Mouse (Mus musculus): Measurements from ENCODE around the gene Xylt1. TPM values are rescaled to one million over a fixed set of nuclear protein-coding genes. Genes with fewer than 3 reads are reported as not detected.

Gene Xylt1
- polyA plus RNA-seq, 1 experiment from 2014 or later, result 7.9 TPM

DNA sequence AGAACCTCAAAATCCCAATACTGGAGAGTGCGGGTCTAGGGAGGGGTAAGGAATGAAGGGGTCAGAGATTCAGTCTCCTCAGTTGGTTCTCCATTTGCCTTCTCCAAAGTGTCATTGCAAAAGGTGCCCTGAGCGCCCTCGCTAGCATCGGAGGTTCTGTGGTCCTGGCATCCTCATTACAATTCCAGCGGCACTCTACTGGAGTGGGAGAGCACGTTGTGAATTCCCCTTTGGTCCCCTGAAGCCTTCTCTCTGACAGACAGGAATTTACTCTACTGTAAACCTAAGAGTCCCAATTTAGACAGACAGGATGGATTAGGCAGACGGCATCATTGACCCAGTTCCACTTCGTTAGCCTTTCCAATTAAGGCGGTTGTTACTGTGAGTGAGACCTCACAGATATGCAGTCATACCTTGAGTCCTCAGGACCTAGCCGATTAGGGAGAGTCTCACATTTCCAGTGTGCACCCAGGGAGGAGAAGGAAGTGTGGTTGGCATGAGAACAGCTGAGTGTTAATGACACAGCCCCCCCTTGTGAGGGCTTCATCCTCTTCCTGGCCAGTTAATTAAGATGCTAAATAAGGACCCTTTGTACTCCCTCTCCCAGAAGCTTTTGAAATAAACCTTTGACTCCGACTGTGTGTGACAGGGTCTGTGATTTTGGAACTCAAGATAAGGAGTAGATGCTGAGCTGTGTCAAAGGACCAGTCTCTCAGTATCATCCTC is 91.4 kb downstream of the Xylt1 start:
- Histone ChIP-seq H3K36me3 (ENCODE audit: inconsistent target) (no peaks in the 10 kb centered on the region), H3K4me3 (ENCODE audit: inconsistent target) (no peak overlapping the region), H3K79me2 (ENCODE audit: inconsistent target) (peaks cover 10% of the 10 kb centered on the region; the same call in 1 of the 2 replicates), H3K27ac (no peak overlapping the region)
- 83% methylated on average over 11 of the region's 11 CpGs for WGBS (ENCODE audit: missing documents)

DNA sequence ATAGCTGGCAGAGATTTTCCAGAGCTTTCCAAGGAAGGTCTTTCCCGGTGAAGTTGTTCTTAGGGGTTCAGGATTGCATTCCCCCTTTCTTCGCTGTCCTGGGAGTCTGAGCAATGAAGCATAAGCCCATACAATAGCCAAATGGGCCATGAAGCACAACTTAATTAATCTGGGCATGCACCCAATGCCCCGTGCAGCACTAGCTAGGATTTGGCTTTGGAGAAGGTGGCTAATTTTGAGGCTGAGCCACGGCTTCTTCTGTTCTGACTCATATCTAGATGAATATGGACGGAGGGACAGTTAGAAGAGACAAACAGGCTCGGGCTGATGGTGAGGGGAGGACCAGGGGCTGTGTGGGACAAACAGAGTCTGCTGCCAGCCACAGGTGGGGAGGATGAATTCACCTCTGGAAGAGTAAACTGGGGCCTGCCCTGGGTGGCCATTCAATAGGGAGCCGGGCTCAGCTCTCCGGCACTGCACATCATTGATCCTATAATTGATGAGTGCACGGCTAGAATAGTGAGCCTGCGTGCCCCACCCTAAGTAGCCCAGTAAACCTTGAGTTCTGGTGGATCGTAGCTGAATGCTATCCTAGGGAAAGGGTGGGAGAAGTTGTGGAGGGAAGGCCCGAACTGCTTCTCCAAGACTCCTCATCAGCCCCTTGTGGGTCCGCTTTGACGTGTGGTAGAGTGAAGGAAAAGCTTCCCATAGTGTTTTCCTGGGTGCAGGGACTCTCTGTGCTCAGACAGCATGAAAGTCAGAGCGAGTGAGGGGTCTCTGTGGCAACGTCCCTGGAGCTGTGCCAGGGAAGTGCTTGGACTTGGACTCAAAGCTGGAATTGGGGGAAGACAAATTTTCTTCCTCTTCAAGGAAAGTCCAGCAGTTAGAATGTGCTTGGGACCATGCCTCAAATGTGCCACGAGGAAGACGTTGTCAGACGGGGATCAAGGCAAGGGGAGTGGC is 92.3 kb downstream of the Xylt1 start:
- WGBS (ENCODE audit: missing documents), result 92% methylated on average over 19 of the region's 19 CpGs
- H3K79me2 ChIP-seq (ENCODE audit: inconsistent target), result peaks cover 10% of the 10 kb centered on the region; the same call in 1 of the 2 replicates
- H3K27ac ChIP-seq, result no peak overlapping the region
- H3K4me3 ChIP-seq (ENCODE audit: inconsistent target), result no peak overlapping the region
- no peaks in the 10 kb centered on the region for H3K36me3 ChIP-seq (ENCODE audit: inconsistent target)

DNA sequence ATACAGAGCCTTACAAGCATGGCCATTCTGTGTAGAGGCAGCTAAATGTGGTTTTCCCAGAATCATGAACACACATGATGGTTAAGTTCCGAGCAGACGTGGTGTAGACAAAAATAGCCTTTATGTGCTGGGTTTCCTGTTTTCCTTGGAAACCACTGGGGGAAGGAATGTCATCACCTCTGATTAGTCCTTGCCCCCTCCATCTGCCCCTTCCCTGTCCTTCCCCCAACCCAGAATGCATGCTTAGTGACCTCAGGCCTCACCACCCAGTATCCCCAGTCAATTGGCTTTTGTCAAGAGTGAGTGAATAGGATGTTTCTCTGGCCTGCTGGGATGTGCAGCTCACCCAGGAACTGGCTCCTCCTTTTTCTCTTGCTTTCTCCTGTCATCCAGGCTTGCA is 93.5 kb downstream of the Xylt1 start:
- Histone ChIP-seq H3K27ac (no peak overlapping the region), H3K36me3 (ENCODE audit: inconsistent target) (no peaks in the 10 kb centered on the region), H3K4me3 (ENCODE audit: inconsistent target) (no peak overlapping the region), H3K79me2 (ENCODE audit: inconsistent target) (peaks cover 10% of the 10 kb centered on the region; the same call in 1 of the 2 replicates)
- 52% methylated on average over 2 of the region's 2 CpGs for WGBS (ENCODE audit: missing documents)

DNA sequence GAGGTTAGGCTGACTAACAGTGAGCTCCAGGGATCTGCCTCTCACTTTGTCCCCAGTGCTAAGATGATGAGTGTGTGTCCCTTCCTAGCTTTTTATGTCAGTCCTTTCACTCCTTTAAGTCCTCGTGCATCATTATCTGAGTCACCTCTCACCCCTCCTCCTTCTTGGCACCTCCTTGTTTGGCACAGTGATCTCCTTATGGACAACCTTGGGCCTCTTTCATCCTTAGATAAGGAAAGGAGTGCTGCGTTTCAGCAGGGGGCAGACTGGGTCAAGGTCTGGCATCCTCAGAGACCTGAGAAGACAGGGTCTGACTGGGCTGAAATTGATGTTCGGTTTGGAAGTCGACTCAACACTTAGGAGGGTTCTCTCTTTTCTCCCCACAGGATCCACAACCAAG is 94.3 kb downstream of the Xylt1 start:
- no peak overlapping the region for H3K4me3 ChIP-seq (ENCODE audit: inconsistent target)
- WGBS (ENCODE audit: missing documents), result 93% methylated on average over 4 of the region's 4 CpGs
- peaks cover 10% of the 10 kb centered on the region; the same call in 1 of the 2 replicates for H3K79me2 ChIP-seq (ENCODE audit: inconsistent target)
- H3K36me3 ChIP-seq (ENCODE audit: inconsistent target), result no peaks in the 10 kb centered on the region
- H3K27ac ChIP-seq, result no peak overlapping the region

DNA sequence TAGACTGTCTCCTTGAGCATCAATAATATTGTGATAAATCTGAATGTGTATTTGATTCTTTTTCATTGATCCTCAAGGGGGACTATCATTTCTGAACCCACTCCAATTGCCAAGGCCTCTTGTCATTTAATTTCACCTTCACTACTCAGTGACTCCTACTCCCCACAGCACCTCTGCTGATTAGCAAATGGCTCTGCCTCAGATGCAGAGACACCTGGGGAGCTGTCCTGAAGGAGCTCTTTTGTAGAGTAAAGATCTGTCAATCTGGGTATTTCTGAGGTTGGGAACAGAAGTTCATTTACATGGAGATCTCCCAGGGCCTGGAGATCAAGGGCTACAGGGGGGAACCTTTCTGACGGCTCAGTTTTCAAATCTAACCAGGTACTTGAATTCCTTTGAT is 98.2 kb downstream of the Xylt1 start:
- H3K36me3 ChIP-seq (ENCODE audit: inconsistent target), result no peaks in the 10 kb centered on the region
- no peak overlapping the region for H3K27ac ChIP-seq
- no peak overlapping the region for H3K4me3 ChIP-seq (ENCODE audit: inconsistent target)
- 100% methylated on average over 1 of the region's 1 CpGs for WGBS (ENCODE audit: missing documents)
- H3K79me2 ChIP-seq (ENCODE audit: inconsistent target), result no peaks in the 10 kb centered on the region; the same call in 1 of the 2 replicates

DNA sequence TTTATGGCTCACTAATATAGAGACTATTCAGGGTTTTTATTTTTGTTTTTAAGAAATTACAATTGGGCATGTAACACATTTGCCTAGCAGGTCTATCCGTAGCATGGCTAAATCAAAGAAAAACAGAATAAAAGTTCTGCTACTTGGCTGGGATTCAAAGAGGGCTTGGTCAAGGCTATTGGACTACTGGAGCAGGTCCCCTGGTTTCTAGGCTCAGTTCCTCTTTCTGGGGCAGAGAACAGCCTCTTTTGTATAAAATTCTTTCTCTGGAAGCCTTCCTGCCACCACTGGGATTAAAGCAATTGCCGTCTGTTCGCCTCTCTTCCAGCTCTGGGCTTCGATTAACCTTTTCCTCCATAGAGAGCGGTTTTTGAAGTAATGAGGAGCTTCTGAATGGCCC is 100.1 kb downstream of the Xylt1 start:
- no peaks in the 10 kb centered on the region; the same call in 1 of the 2 replicates for H3K79me2 ChIP-seq (ENCODE audit: inconsistent target)
- H3K36me3 ChIP-seq (ENCODE audit: inconsistent target), result no peaks in the 10 kb centered on the region
- no peak overlapping the region for H3K4me3 ChIP-seq (ENCODE audit: inconsistent target)
- H3K27ac ChIP-seq, result peak overlapping the region; percentile 88
- 36% methylated on average over 5 of the region's 5 CpGs for whole genome bisulfite sequencing (ENCODE audit: missing documents)

DNA sequence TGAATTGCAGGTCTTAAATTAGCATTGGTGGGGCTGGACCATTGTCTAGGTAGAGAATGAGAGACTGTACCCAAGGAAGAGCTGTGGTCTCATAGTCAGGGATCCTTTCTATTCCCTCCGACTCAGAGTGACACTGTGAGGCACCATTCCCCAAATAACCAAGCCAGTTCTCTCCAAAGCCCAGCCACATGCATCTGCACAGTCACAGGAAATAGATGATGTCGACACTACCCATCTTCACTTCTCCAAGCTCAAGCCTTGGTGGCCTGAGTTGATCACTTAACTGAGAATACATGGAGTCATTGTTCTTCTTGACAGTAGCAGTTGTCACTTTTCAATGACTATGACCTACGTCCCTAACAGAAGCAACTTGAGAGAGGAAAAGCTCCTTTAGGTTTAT is 100.6 kb downstream of the Xylt1 start:
- H3K36me3 ChIP-seq (ENCODE audit: inconsistent target), result no peaks in the 10 kb centered on the region
- peak overlapping the region; percentile 88 for H3K27ac ChIP-seq
- 5% methylated on average over 3 of the region's 3 CpGs for WGBS (ENCODE audit: missing documents)
- no peak overlapping the region for H3K4me3 ChIP-seq (ENCODE audit: inconsistent target)
- no peaks in the 10 kb centered on the region; the same call in 1 of the 2 replicates for H3K79me2 ChIP-seq (ENCODE audit: inconsistent target)

DNA sequence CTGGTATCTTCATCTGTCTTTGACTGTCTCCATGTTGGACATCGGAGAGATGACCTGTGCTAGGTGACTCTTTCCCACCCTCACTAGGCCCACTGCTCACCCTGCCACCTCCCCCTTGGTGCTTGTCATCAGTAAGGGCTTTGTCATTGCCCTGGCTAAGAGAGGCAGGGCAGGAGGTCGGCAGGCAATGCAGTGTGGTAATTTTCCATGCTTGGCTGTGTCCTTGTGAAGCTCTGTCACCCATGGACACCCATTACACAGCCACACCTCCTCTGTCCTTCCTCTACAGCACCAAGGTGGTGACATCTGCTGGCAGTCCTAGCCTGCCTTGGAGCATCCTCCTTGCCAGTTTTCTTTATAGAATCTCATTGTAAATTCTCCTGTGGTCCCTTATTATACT is 101.9 kb downstream of the Xylt1 start:
- Histone ChIP-seq H3K27ac (no peak overlapping the region), H3K36me3 (ENCODE audit: inconsistent target) (no peaks in the 10 kb centered on the region), H3K79me2 (ENCODE audit: inconsistent target) (no peaks in the 10 kb centered on the region; the same call in 1 of the 2 replicates), H3K4me3 (ENCODE audit: inconsistent target) (no peak overlapping the region)
- 69% methylated on average over 2 of the region's 2 CpGs for WGBS (ENCODE audit: missing documents)

DNA sequence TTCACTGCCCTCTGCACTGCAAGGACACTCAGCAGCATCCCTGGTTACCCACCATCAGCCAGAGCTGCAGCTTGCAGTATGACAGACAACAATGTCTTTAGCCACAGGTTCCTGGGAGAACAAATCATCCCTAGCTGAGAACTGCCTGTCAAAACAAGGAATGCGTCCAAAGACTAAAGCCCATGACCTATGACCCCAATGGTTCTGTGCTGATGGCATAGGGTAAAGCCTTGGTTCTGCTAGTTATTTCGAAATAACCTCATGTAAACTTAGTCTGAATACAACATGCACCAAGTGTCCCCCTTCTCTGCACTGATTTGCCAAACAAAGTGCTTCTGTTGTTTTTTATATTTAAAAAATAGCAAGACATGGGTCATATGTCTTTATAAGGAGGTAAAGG is 103.8 kb downstream of the Xylt1 start:
- 80% methylated on average over 2 of the region's 2 CpGs for WGBS (ENCODE audit: missing documents)

DNA sequence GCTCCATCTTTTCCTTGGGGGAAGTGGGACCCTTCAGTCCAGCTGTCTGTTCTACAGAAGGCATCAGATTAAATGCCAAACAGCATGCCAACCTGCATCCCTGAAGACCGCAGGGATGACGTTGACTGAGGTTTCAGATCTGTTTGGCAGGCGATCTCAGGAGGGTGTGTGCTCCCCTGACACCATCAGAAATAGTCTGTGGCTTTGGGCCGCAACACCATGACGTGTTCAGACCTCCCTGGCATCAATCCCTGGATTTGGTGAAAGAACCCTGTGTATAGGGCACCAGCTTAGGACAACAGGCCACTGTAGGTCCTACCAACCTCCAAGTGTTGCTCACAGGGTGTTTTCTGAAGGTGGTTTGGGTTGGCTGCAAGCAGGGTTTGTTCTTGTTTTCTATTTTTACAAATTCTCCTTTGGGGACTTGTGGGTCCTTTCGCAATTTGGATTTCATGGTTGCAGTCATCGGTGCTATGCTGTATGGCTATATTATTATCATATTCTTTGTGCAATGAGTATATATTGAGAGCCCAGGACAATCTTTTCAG is 104.3 kb downstream of the Xylt1 start:
- no peak overlapping the region for H3K4me3 ChIP-seq (ENCODE audit: inconsistent target)
- peak overlapping the region; percentile 83 for H3K27ac ChIP-seq
- H3K36me3 ChIP-seq (ENCODE audit: inconsistent target), result no peaks in the 10 kb centered on the region
- 21% methylated on average over 7 of the region's 7 CpGs for WGBS (ENCODE audit: missing documents)
- no peaks in the 10 kb centered on the region; the same call in 1 of the 2 replicates for H3K79me2 ChIP-seq (ENCODE audit: inconsistent target)

More for the DNA sequence above, 103.8 kb downstream of the Xylt1 start:
- Histone ChIP-seq H3K4me3 (ENCODE audit: inconsistent target) (no peak overlapping the region), H3K36me3 (ENCODE audit: inconsistent target) (no peaks in the 10 kb centered on the region), H3K27ac (peak overlapping the region; percentile 83), H3K79me2 (ENCODE audit: inconsistent target) (no peaks in the 10 kb centered on the region; the same call in 1 of the 2 replicates)

DNA sequence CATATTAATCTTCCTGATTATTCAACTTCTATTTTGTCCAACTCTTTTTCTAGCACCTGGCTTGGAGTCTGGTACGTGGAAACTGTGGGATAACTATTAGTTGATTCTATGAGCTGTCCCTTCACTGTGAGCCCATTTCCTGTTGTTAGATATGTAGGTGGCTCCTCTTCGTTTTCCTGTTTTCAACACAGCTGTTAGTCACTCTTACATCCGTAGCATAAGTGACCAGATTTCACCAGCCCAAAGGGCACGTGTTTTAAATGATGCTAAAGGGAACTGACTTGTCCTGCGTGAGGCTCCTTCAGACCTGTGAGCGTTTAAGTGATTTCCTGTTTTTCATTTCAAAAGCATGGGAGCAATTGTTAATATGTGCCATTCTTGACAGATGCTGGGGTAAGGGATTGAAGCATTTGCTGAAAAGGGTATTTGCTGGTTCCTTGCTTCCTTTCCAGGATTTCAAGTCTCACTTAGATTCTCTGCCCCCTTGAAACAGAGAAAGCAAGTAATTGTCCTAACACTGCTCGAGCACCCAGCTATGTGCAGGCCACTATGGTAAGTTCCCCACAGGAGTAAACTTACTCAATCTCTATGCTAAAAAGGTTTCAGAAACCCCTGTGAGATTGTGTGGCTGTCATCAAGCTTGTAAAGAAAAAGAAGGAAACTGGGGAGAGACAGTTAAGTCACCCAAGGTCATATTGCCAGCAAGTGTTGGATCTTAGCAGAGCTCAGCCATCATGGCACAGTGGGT is 105.8 kb downstream of the Xylt1 start:
- Histone ChIP-seq H3K79me2 (ENCODE audit: inconsistent target) (no peaks in the 10 kb centered on the region; the same call in 1 of the 2 replicates), H3K27ac (peak overlapping the region; percentile 83)
- WGBS (ENCODE audit: missing documents), result 4% methylated on average over 7 of the region's 7 CpGs

DNA sequence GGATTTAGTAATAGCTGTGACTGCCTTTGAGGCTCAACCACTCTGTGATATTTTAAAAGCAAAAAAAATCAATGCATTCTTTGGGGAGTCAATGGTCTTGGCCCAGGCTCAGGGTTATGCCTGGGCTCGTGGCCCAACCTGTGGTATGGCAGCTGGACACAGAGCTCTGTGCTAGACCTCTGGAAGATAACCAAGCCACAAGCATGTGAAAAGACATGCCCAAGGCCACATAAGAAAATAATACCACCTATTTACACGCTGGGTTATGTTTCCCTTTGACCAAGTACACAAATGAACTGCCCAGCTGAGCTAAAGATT is 106.4 kb downstream of the Xylt1 start:
- Histone ChIP-seq H3K79me2 (ENCODE audit: inconsistent target) (no peaks in the 10 kb centered on the region; the same call in 1 of the 2 replicates), H3K4me3 (ENCODE audit: inconsistent target) (no peak overlapping the region), H3K36me3 (ENCODE audit: inconsistent target) (no peaks in the 10 kb centered on the region), H3K27ac (peak overlapping the region; percentile 83)
- 59% methylated on average over 2 of the region's 2 CpGs for WGBS (ENCODE audit: missing documents)

More for the DNA sequence above, 105.8 kb downstream of the Xylt1 start:
- H3K36me3 ChIP-seq (ENCODE audit: inconsistent target), result no peaks in the 10 kb centered on the region
- no peak overlapping the region for H3K4me3 ChIP-seq (ENCODE audit: inconsistent target)

DNA sequence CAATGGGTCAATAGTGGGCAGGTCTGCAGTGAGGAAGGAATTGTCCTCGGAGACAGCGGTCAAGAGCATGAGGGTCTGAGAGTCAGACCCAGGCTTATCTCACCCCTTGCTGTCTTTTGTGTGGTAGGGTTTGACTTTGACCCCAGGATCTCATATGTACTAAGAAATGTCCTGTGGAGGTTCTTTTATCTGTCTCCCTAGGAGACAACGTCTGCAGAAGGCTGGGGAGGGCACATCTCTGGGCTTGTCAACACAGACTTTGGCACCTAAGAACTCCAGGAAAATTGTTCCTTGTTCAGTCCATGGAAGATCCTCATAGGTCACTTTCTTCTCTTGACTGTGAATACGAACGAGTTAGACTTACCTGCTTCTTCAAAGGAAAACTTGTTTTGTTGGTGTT is 109.2 kb downstream of the Xylt1 start:
- H3K36me3 ChIP-seq (ENCODE audit: inconsistent target), result no peaks in the 10 kb centered on the region
- H3K27ac ChIP-seq, result no peak overlapping the region
- H3K79me2 ChIP-seq (ENCODE audit: inconsistent target), result no peaks in the 10 kb centered on the region
- H3K4me3 ChIP-seq (ENCODE audit: inconsistent target), result no peak overlapping the region
- 99% methylated on average over 5 of the region's 5 CpGs for WGBS (ENCODE audit: missing documents)

All from macrophage (primary cell).